Mouse (Mus musculus): ENCODE measurements around the gene Arl8a. TPM values are rescaled to one million over a fixed set of nuclear protein-coding genes. Genes with fewer than 3 reads are reported as not detected.
"Not testable (repeated sequence)": the region's sequence is repeated elsewhere in the genome, so short reads cannot be mapped to it uniquely, and the experiment has no call there.

Arl8a gene
- polyA plus RNA-seq, 2 experiments: 54.5 to 88.1 TPM

- H3K27me3 ChIP-seq (ENCODE audit: control insufficient read depth, insufficient read depth, low read length): peaks cover 37% of the 10 kb centered on the region
- H3K4me2 ChIP-seq (replicated peaks; ENCODE audit: low read depth, low read length, severe bottlenecking): peak overlapping the region; percentile 67
- H3K4me1 ChIP-seq (ENCODE audit: control insufficient read depth, insufficient read depth, low read length): peaks cover 3% of the 10 kb centered on the region; the same call in 1 of the 2 replicates
- H3K9ac ChIP-seq (ENCODE audit: low read depth, low read length, severe bottlenecking): no peak overlapping the region
- WGBS: 3% methylated on average over 8 of the region's 8 CpGs
- H3K36me3 ChIP-seq (ENCODE audit: control insufficient read depth, insufficient read depth, low read length): no peaks in the 10 kb centered on the region
- TF ChIP-seq POLR2A (IDR thresholded peaks at IDR 0.05; ENCODE audit: borderline replicate concordance, extremely low read depth, insufficient read depth, insufficient read length): no peak
- DNase-seq (ENCODE audit: low spot score): peak; percentile 83
- no peak for ATAC-seq (ENCODE audit: low FRiP score, low read depth)
- 0 out of 2 replicates have a peak overlapping the region, but pooled peaks have one; percentile 44 for H3K4me3 ChIP-seq (replicated peaks; ENCODE audit: low read length)
- H3K27ac ChIP-seq (replicated peaks; ENCODE audit: low read depth, low read length): no peak overlapping the region
- no peaks in the 10 kb centered on the region for H3K9me3 ChIP-seq (ENCODE audit: control insufficient read depth, low read length)
Observed at GRCm38 (mm10) chr1:135105951-135106350, 40.7 kb upstream of the Arl8a start.

- H3K27me3 ChIP-seq (ENCODE audit: control insufficient read depth, insufficient read depth, low read length): peaks cover 23% of the 10 kb centered on the region
- H3K4me1 ChIP-seq (ENCODE audit: control insufficient read depth, insufficient read depth, low read length): peaks cover 3% of the 10 kb centered on the region; the same call in 1 of the 2 replicates
- WGBS: 39% methylated on average over 6 of the region's 6 CpGs
- no peaks in the 10 kb centered on the region for H3K9me3 ChIP-seq (ENCODE audit: control insufficient read depth, low read length)
- H3K9ac ChIP-seq (ENCODE audit: low read depth, low read length, severe bottlenecking): no peak overlapping the region
- H3K27ac ChIP-seq (replicated peaks; ENCODE audit: low read depth, low read length): no peak overlapping the region
- H3K4me3 ChIP-seq (replicated peaks; ENCODE audit: low read length): no peak overlapping the region
- DNase-seq (ENCODE audit: low spot score) (peak; percentile 36), ATAC-seq (ENCODE audit: low FRiP score, low read depth) (no peak)
- H3K36me3 ChIP-seq (ENCODE audit: control insufficient read depth, insufficient read depth, low read length): no peaks in the 10 kb centered on the region
- no peak overlapping the region for H3K4me2 ChIP-seq (replicated peaks; ENCODE audit: low read depth, low read length, severe bottlenecking)
- no peak for TF ChIP-seq POLR2A (IDR thresholded peaks at IDR 0.05; ENCODE audit: borderline replicate concordance, extremely low read depth, insufficient read depth, insufficient read length)
Observed at GRCm38 (mm10) chr1:135108611-135109010, 38.0 kb upstream of the Arl8a start.

- Histone ChIP-seq H3K4me1 (ENCODE audit: control insufficient read depth, insufficient read depth, low read length) (peaks cover 3% of the 10 kb centered on the region; the same call in 1 of the 2 replicates), H3K4me2 (replicated peaks; ENCODE audit: low read depth, low read length, severe bottlenecking) (no peak overlapping the region), H3K27ac (replicated peaks; ENCODE audit: low read depth, low read length) (no peak overlapping the region), H3K36me3 (ENCODE audit: control insufficient read depth, insufficient read depth, low read length) (no peaks in the 10 kb centered on the region), H3K27me3 (ENCODE audit: control insufficient read depth, insufficient read depth, low read length) (peaks cover 8% of the 10 kb centered on the region), H3K9ac (ENCODE audit: low read depth, low read length, severe bottlenecking) (no peak overlapping the region), H3K4me3 (replicated peaks; ENCODE audit: low read length) (no peak overlapping the region), H3K9me3 (ENCODE audit: control insufficient read depth, low read length) (no peaks in the 10 kb centered on the region)
- DNase-seq (ENCODE audit: low spot score): peak; percentile 66
- no peak for TF ChIP-seq POLR2A (IDR thresholded peaks at IDR 0.05; ENCODE audit: borderline replicate concordance, extremely low read depth, insufficient read depth, insufficient read length)
- no peak for ATAC-seq (ENCODE audit: low FRiP score, low read depth)
- WGBS: 21% methylated on average over 6 of the region's 6 CpGs
Observed at GRCm38 (mm10) chr1:135110075-135110474, 36.5 kb upstream of the Arl8a start.

GRCm38 (mm10) chr1:135111271-135111670 lies 35.4 kb upstream of the Arl8a start:
- H3K36me3 ChIP-seq (ENCODE audit: control insufficient read depth, insufficient read depth, low read length); ATAC-seq (ENCODE audit: low FRiP score, low read depth); H3K9ac ChIP-seq (ENCODE audit: low read depth, low read length, severe bottlenecking); H3K27me3 ChIP-seq (ENCODE audit: control insufficient read depth, insufficient read depth, low read length); H3K4me1 ChIP-seq (ENCODE audit: control insufficient read depth, insufficient read depth, low read length); H3K4me2 ChIP-seq (replicated peaks; ENCODE audit: low read depth, low read length, severe bottlenecking); H3K27ac ChIP-seq (replicated peaks; ENCODE audit: low read depth, low read length); H3K9me3 ChIP-seq (ENCODE audit: control insufficient read depth, low read length); DNase-seq (ENCODE audit: low spot score); H3K4me3 ChIP-seq (replicated peaks; ENCODE audit: low read length): not testable (repeated sequence)
- 55% methylated on average over 4 of the region's 5 CpGs for WGBS

GRCm38 (mm10) chr1:135112661-135113060 lies 34.0 kb upstream of the Arl8a start:
- Histone ChIP-seq H3K4me2 (replicated peaks; ENCODE audit: low read depth, low read length, severe bottlenecking) (no peak overlapping the region), H3K27ac (replicated peaks; ENCODE audit: low read depth, low read length) (no peak overlapping the region), H3K27me3 (ENCODE audit: control insufficient read depth, insufficient read depth, low read length) (no peaks in the 10 kb centered on the region), H3K4me1 (ENCODE audit: control insufficient read depth, insufficient read depth, low read length) (no peaks in the 10 kb centered on the region), H3K9me3 (ENCODE audit: control insufficient read depth, low read length) (no peaks in the 10 kb centered on the region), H3K36me3 (ENCODE audit: control insufficient read depth, insufficient read depth, low read length) (no peaks in the 10 kb centered on the region), H3K4me3 (replicated peaks; ENCODE audit: low read length) (no peak overlapping the region), H3K9ac (ENCODE audit: low read depth, low read length, severe bottlenecking) (no peak overlapping the region)
- TF ChIP-seq POLR2A (IDR thresholded peaks at IDR 0.05; ENCODE audit: borderline replicate concordance, extremely low read depth, insufficient read depth, insufficient read length): no peak
- 11% methylated on average over 8 of the region's 8 CpGs for WGBS
- ATAC-seq (ENCODE audit: low FRiP score, low read depth) (no peak), DNase-seq (ENCODE audit: low spot score) (peak; percentile 46)

Data from limb, embryonic 14.5 days (tissue).